Mouse (Mus musculus) stomach, postnatal 0 days (tissue): ENCODE measurements around the gene Mapk1. TPM values are rescaled to one million over a fixed set of nuclear protein-coding genes. Genes with fewer than 3 reads are reported as not detected.
"Not testable (repeated sequence)": the region's sequence is repeated elsewhere in the genome, so short reads cannot be mapped to it uniquely, and the experiment has no call there.

ENCODE experiments used
- ATAC-seq: fragments of 200-750 bp; cut with Nextera tagmentation; 2 replicates; pipeline ENCODE4 v1.8.0; 2017; ENCODE audit not compliant: low FRiP score, low TSS enrichment
- DNase-seq: peaks from one replicate; pipeline ENCODE4 v3.0.0-alpha.2; 2016; ENCODE audit warnings: low spot score
- H3K27ac ChIP-seq: fragments of 300-500 bp; sonication (generic); replicated peaks from 2 replicates; pipeline ENCODE4 v1.5.1; 2014; ENCODE audit warnings: mild to moderate bottlenecking, control low read depth
- H3K27me3 ChIP-seq: fragments of 300-500 bp; sonication (generic); 2 replicates; pipeline ENCODE4 v1.6.1; 2014; ENCODE audit warnings: low read length; ENCODE audit not compliant: control insufficient read depth, insufficient read depth
- H3K36me3 ChIP-seq: fragments of 300-500 bp; sonication (generic); 2 replicates; pipeline ENCODE4 v1.6.1; 2014; ENCODE audit warnings: low read length, mixed read lengths; ENCODE audit not compliant: control insufficient read depth, insufficient read depth
- H3K4me1 ChIP-seq: fragments of 300-500 bp; sonication (generic); replicated peaks from 2 replicates; pipeline ENCODE4 v1.6.1; 2014; ENCODE audit warnings: antibody characterized with exemption; ENCODE audit not compliant: control insufficient read depth, insufficient read depth
- H3K4me2 ChIP-seq: fragments of 300-500 bp; sonication (generic); replicated peaks from 2 replicates; pipeline ENCODE4 v1.6.1; 2014; ENCODE audit warnings: low read depth, mild to moderate bottlenecking, control low read depth, moderate library complexity
- H3K4me3 ChIP-seq: fragments of 300-500 bp; sonication (generic); 2 replicates; pipeline ENCODE4 v1.5.1; 2014; ENCODE audit warnings: low read depth, low read length, control low read depth
- H3K9ac ChIP-seq: fragments of 300-500 bp; sonication (generic); 2 replicates; pipeline ENCODE4 v1.6.1; 2014; ENCODE audit warnings: mild to moderate bottlenecking, low read length, control low read depth, mixed read lengths
- H3K9me3 ChIP-seq: fragments of 300-500 bp; sonication (generic); 2 replicates; pipeline ENCODE4 v1.6.1; 2016; ENCODE audit warnings: low read length; ENCODE audit not compliant: control insufficient read depth
- CTCF ChIP-seq: IDR thresholded peaks from 2 replicates; pipeline ENCODE4 v1.5.1; 2016; ENCODE audit warnings: antibody characterized with exemption, low read depth, mild to moderate bottlenecking, moderate library complexity
- EP300 ChIP-seq: optimal IDR thresholded peaks from 2 replicates; pipeline ENCODE3; 2016; ENCODE audit warnings: antibody characterized with exemption
- WGBS: fragments of 180-500 bp; shearing (Covaris S2); extraction: QIAGEN DNeasy Blood & Tissue Kit; methylation state at CpG from one replicate; pipeline ENCODE4 v1.1.7; 2014; 5-methylcytosine and 5-hydroxymethylcytosine counted together
- polyA plus RNA-seq: library from polyadenylated mRNA; unstranded; fragments of >200 nt; fragmentation: Nextera tagmentation; extraction: Ambion mirVana; gene quantifications from 2 replicates; pipeline ENCODE4 v1.2.1, GENCODE M21; 2015

The Mapk1 gene
- polyA plus RNA-seq, 1 experiment from 2014 or later = 93.2 TPM

DNA sequence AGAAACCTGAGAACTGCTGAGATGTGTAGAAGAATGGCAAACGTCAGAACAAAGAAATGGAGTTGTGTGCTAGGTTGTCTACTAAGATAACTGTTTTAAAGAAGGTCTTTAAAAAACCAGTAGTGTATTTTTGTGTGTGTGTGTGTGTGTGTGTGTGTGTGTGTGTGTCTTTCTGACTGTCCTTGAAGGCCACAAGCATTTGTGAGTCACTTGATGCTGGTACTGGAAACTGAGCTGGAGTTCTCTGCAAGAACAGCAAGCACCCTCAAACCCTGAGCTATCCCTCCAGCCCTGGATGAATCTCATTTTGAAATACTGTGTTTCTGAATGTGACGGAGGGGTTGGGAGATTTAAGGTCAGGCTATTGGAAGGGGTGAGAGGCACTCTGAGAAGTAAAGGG, 4.1 kb downstream of the Mapk1 start:
- Histone ChIP-seq H3K4me3 (no peak overlapping the region), H3K4me1 (no peaks in the 10 kb centered on the region), H3K36me3 (no peaks in the 10 kb centered on the region), H3K27ac (no peak overlapping the region), H3K4me2 (no peak overlapping the region), H3K27me3 (no peaks in the 10 kb centered on the region), H3K9ac (no peak overlapping the region), H3K9me3 (no peaks in the 10 kb centered on the region)
- 68% methylated on average over 2 of the region's 2 CpGs for WGBS
- ATAC-seq (no peak), DNase-seq (no peak)
- TF ChIP-seq EP300 (no peak), CTCF (no peak)

GRCm38 (mm10) chr16:16988842-16989241, 5.7 kb downstream of the Mapk1 start:
- ATAC-seq (no peak), DNase-seq (no peak)
- H3K9ac ChIP-seq = no peak overlapping the region
- no peak overlapping the region for H3K4me2 ChIP-seq
- no peaks in the 10 kb centered on the region for H3K4me1 ChIP-seq
- H3K27me3 ChIP-seq = no peaks in the 10 kb centered on the region
- no peaks in the 10 kb centered on the region for H3K9me3 ChIP-seq
- 85% methylated on average over 5 of the region's 5 CpGs for WGBS
- TF ChIP-seq CTCF = no peak
- TF ChIP-seq EP300 = no peak
- no peak overlapping the region for H3K27ac ChIP-seq
- H3K36me3 ChIP-seq = no peaks in the 10 kb centered on the region
- no peak overlapping the region for H3K4me3 ChIP-seq

- H3K9me3 ChIP-seq = no peaks in the 10 kb centered on the region
- no peak overlapping the region for H3K9ac ChIP-seq
- no peak overlapping the region for H3K27ac ChIP-seq
- H3K4me2 ChIP-seq = no peak overlapping the region
- no peaks in the 10 kb centered on the region for H3K36me3 ChIP-seq
- no peak for DNase-seq
- no peaks in the 10 kb centered on the region for H3K4me1 ChIP-seq
- TF ChIP-seq EP300 (no peak), CTCF (no peak)
- no peak overlapping the region for H3K4me3 ChIP-seq
- no peaks in the 10 kb centered on the region for H3K27me3 ChIP-seq
- no peak for ATAC-seq
- 62% methylated on average over 4 of the region's 4 CpGs for WGBS
These were observed 6.8 kb downstream of the Mapk1 start for GRCm38 (mm10) chr16:16990021-16990420.

DNA sequence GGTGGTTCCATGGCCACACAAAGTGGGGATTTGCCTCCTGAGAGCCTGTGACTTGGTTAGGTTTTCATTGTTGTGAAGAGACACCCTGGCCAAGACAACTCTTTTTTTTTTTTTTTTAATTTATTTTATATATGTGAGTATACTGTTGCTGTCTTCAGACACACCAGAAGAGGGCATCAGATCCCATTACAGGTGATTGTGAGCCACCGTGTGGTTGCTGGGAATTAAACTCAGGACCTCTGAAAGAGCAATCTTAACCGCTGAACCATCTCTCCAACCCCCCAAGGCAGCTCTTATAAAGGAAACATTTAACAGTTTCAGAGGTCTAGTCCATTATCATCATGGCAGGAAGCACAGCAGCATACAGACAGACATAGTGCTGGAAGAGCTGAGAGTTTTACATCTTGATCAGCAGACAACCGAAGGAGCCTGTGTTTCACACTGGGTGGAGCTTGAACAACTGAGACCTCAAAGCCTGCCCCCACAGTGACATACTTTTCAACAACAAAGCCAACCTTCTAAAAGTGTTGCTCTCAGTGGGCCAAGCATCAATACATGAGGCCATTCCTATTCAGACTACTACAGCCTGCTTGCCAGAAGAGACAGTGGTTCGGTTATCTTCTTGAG, 11.4 kb downstream of the Mapk1 start:
- no peak overlapping the region for H3K9ac ChIP-seq
- H3K9me3 ChIP-seq = no peaks in the 10 kb centered on the region
- DNase-seq (no peak), ATAC-seq (no peak)
- no peak overlapping the region for H3K4me3 ChIP-seq
- 84% methylated on average over 4 of the region's 4 CpGs for WGBS
- H3K27ac ChIP-seq = no peak overlapping the region
- no peaks in the 10 kb centered on the region for H3K36me3 ChIP-seq
- no peaks in the 10 kb centered on the region for H3K27me3 ChIP-seq
- TF ChIP-seq CTCF (no peak), EP300 (no peak)
- no peak overlapping the region for H3K4me2 ChIP-seq
- no peaks in the 10 kb centered on the region for H3K4me1 ChIP-seq

DNA sequence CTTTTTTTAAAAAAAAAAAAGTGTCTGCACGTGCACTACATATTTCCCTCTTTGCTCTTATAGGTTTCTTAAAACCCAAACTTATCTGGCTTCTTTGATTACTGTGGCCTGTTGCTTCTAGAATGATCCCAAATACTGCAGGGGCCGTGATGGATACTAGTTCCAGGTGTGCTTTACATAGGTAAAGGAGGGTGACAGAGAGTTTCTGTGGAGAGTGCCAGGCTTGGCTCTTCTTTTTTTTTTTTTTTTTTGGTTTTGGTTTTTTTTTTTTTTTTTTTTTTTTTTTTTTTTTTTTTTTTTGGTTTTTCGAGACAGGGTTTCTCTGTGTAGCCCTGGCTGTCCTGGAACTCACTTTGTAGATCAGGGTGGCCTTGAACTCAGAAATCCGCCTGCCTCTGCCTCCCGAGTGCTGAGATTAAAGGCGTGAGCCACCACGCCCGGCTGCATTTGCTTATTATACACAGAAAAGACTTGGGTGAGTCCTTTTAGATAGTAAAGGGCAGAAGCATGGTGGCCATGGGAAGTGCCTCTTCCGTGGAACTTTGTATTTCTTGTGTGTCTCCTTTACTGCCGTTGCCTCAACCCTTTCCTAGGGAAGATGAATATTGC, 13.0 kb downstream of the Mapk1 start:
- not testable (repeated sequence) for ATAC-seq
- 83% methylated on average over 10 of the region's 10 CpGs for WGBS

GRCm38 (mm10) chr16:17001109-17001508, 17.9 kb downstream of the Mapk1 start:
- Histone ChIP-seq H3K9ac (no peak overlapping the region), H3K4me3 (no peak overlapping the region), H3K27ac (no peak overlapping the region), H3K36me3 (no peaks in the 10 kb centered on the region), H3K9me3 (no peaks in the 10 kb centered on the region), H3K4me1 (no peaks in the 10 kb centered on the region), H3K4me2 (no peak overlapping the region), H3K27me3 (no peaks in the 10 kb centered on the region)
- DNase-seq (no peak), ATAC-seq (no peak)
- TF ChIP-seq EP300 = no peak
- no peak for TF ChIP-seq CTCF
- WGBS = 81% methylated on average over 3 of the region's 3 CpGs

More for the DNA sequence above, 13.0 kb downstream of the Mapk1 start:
- not testable (repeated sequence) for H3K4me3 ChIP-seq, H3K27ac ChIP-seq, H3K36me3 ChIP-seq, H3K4me2 ChIP-seq, H3K4me1 ChIP-seq, DNase-seq, H3K9me3 ChIP-seq, H3K9ac ChIP-seq, H3K27me3 ChIP-seq
